Mouse (Mus musculus) myocyte (in vitro differentiated cells): ENCODE measurements around the gene Atoh8. TPM values are rescaled to one million over a fixed set of nuclear protein-coding genes. Genes with fewer than 3 reads are reported as not detected.

Source experiments
- H3K27me3 ChIP-seq: one replicate; pipeline ENCODE4 v1.6.1; 2011; ENCODE audit not compliant: control insufficient read depth, insufficient read depth, insufficient read length
- H3K36me3 ChIP-seq: one replicate; pipeline ENCODE4 v1.6.1; 2011; ENCODE audit not compliant: control insufficient read depth, insufficient read depth
- H3K4me2 ChIP-seq: one replicate; pipeline ENCODE4 v1.6.1; 2011; ENCODE audit warnings: low read depth, control low read depth
- H3K4me3 ChIP-seq: one replicate; pipeline ENCODE4 v1.5.1; 2011; ENCODE audit warnings: mild to moderate bottlenecking, control low read depth, moderate library complexity
- H3K79me2 ChIP-seq: one replicate; pipeline ENCODE4 v1.6.1; 2011; ENCODE audit not compliant: control insufficient read depth, insufficient read depth
- H3ac ChIP-seq: one replicate; pipeline ENCODE4 v1.6.1; 2011; ENCODE audit not compliant: control insufficient read depth, insufficient read length
- CEBPB ChIP-seq: IDR thresholded peaks from 2 replicates; pipeline ENCODE4 v1.6.1; 2011; ENCODE audit warnings: mild to moderate bottlenecking, moderate library complexity; ENCODE audit not compliant: poor library complexity, insufficient read depth, severe bottlenecking
- E2F4 ChIP-seq: IDR thresholded peaks from one replicate; pipeline ENCODE4 v1.6.1; 2011; ENCODE audit warnings: mild to moderate bottlenecking, control low read depth, moderate library complexity; ENCODE audit not compliant: insufficient read depth
- MAX ChIP-seq: IDR thresholded peaks from one replicate; pipeline ENCODE4 v1.6.1; 2011; ENCODE audit warnings: low read depth, mild to moderate bottlenecking, control low read depth
- MYOD1 ChIP-seq, 3 experiments: IDR thresholded peaks; one replicate each; pipeline ENCODE4 v1.6.1; 2011; ENCODE audit warnings: control low read depth in 2 of 3, low read depth in 2 of 3, mild to moderate bottlenecking in 2 of 3, moderate library complexity in 1 of 3; ENCODE audit not compliant: insufficient read length in 2 of 3, control insufficient read depth in 1 of 3
- MYOG ChIP-seq, 3 experiments: IDR thresholded peaks; one replicate each; pipeline ENCODE4 v1.6.1; 2011; ENCODE audit warnings: control low read depth in 2 of 3, low read depth in 2 of 3, mild to moderate bottlenecking in 2 of 3; ENCODE audit not compliant: insufficient read length in 2 of 3, control insufficient read depth in 1 of 3, insufficient read depth in 1 of 3
- POLR2A ChIP-seq: IDR thresholded peaks from one replicate; pipeline ENCODE4 v1.6.1; 2011; ENCODE audit warnings: low read depth, mild to moderate bottlenecking, control low read depth, moderate library complexity; ENCODE audit not compliant: insufficient read length
- POLR2AphosphoS2 ChIP-seq: IDR thresholded peaks from one replicate; pipeline ENCODE4 v1.6.1; 2011; ENCODE audit warnings: low read depth, control low read depth; ENCODE audit not compliant: insufficient read length
- REST ChIP-seq: IDR thresholded peaks from one replicate; pipeline ENCODE4 v1.6.1; 2011; ENCODE audit warnings: mild to moderate bottlenecking, control low read depth, moderate library complexity; ENCODE audit not compliant: insufficient read depth, insufficient read length
- SRF ChIP-seq: IDR thresholded peaks from one replicate; pipeline ENCODE4 v1.6.1; 2011; ENCODE audit warnings: low read depth; ENCODE audit not compliant: control insufficient read depth, insufficient read length
- TCF12 ChIP-seq: IDR thresholded peaks from one replicate; pipeline ENCODE4 v1.6.1; 2011; ENCODE audit warnings: mild to moderate bottlenecking, control low read depth; ENCODE audit not compliant: poor library complexity, insufficient read depth, severe bottlenecking
- TCF3 ChIP-seq: IDR thresholded peaks from one replicate; pipeline ENCODE4 v1.6.1; 2011; ENCODE audit warnings: low read depth, control low read depth; ENCODE audit not compliant: insufficient read length
- USF1 ChIP-seq: IDR thresholded peaks from one replicate; pipeline ENCODE4 v1.6.1; 2011; ENCODE audit warnings: low read depth, mild to moderate bottlenecking, control low read depth, moderate library complexity
- polyA plus RNA-seq: library from polyadenylated mRNA; unstranded; fragments of >200 nt; fragmentation: generic; extraction: Trizol; gene quantifications from one replicate; pipeline ENCODE4 v1.2.1, GENCODE M21; 2012; ENCODE audit warnings: missing spikeins

The Atoh8 gene
- polyA plus RNA-seq, 1 experiment, result 2.1 TPM

DNA sequence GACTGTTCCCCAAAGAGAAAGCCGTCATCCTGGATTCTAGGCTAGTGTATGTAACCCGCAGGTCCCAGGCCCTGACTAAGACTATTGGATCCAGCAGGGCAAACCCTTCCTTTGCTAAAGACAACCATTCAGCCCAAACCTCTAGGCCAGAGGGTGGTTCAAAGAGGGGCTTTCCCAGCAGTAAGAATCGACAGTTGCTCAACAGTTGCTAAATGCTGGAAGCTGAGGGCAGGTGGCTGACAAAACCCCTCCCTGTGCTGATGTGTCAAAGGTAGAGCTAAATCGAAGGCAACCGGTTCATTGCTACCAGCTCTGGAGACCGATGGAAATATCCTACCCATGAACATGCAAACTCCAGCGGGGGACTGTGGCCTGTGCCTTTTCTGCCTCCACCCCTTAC, 25.6 kb downstream of the Atoh8 start:
- H3K79me2 ChIP-seq, result no peaks in the 10 kb centered on the region
- no peaks in the 10 kb centered on the region for H3K27me3 ChIP-seq
- no peak overlapping the region for H3ac ChIP-seq
- H3K4me3 ChIP-seq, result no peak overlapping the region
- TF ChIP-seq POLR2A (no peak), TCF12 (no peak), E2F4 (no peak), SRF (no peak), MAX (no peak), USF1 (no peak), TCF3 (no peak), MYOG (IDR thresholded peaks at IDR 0.05; ENCODE audit: control insufficient read depth in 1 of 3, insufficient read depth in 1 of 3, insufficient read length in 2 of 3, low read depth in 2 of 3) (no peak), MYOD1 (IDR thresholded peaks at IDR 0.05; ENCODE audit: control insufficient read depth in 1 of 3, insufficient read length in 2 of 3, low read depth in 2 of 3) (no peak), REST (no peak), CEBPB (no peak), POLR2AphosphoS2 (no peak)
- H3K36me3 ChIP-seq, result no peaks in the 10 kb centered on the region
- H3K4me2 ChIP-seq, result no peak overlapping the region

DNA sequence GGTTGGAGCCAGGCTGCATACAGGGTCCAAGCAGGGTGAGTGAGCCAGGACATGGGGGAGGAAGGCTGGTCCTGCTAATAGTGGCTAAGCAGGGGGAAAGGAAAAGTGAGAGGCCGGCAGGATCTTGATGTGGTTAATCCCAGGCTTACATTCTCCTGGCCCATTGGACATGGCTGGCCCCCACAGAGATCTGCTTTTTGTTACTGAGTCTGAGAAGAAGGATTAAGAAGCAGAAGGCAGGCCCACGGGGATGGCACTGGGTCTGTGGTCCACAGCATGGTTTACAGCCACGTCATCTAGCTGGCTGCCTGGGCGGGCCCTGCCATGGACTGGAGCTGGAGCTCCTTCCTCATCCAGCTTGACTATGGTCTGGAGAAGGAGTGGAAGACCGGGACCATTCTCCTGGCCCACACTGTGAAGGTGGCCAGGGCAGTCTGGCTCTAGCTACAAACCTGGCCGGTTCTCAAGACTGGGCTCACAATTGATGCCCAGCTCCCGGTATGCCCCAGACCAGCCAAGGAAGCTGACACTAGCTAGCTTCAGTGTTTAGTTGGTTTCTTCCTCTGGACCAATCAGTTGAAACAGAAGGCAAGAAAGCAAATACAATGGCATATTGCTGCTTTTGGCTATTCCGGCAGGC, 26.9 kb downstream of the Atoh8 start:
- Histone ChIP-seq H3K36me3 (no peaks in the 10 kb centered on the region), H3ac (no peak overlapping the region), H3K4me2 (no peak overlapping the region), H3K4me3 (no peak overlapping the region), H3K79me2 (no peaks in the 10 kb centered on the region), H3K27me3 (no peaks in the 10 kb centered on the region)
- TF ChIP-seq MAX, result no peak
- TF ChIP-seq CEBPB, result no peak
- no peak for TF ChIP-seq POLR2AphosphoS2
- TF ChIP-seq REST, result no peak
- no peak for TF ChIP-seq POLR2A
- no peak for TF ChIP-seq MYOD1 (IDR thresholded peaks at IDR 0.05; ENCODE audit: control insufficient read depth in 1 of 3, insufficient read length in 2 of 3, low read depth in 2 of 3)
- TF ChIP-seq TCF3, result no peak
- TF ChIP-seq TCF12, result no peak
- TF ChIP-seq E2F4, result no peak
- TF ChIP-seq MYOG (IDR thresholded peaks at IDR 0.05; ENCODE audit: control insufficient read depth in 1 of 3, insufficient read depth in 1 of 3, insufficient read length in 2 of 3, low read depth in 2 of 3), result no peak

DNA sequence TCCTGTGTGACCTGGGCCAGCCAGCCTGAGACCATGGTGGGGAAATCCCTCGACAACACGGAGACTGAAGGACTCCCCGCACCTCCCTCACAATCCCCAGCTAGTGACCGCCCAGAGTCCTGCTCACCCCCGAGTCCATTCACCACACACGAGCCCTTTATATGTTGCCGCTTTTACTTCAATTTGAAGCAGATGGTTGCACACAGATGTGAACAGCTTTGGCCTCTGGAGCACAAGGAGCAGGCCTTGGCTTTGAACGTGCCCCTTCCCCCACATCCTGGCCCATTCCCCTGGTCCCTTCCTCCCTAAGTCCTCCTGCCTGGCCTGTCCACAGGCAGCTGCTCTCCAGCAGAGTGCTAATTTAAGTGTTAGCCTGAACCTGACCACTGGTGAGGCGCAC, 29.4 kb downstream of the Atoh8 start:
- Histone ChIP-seq H3ac (no peak overlapping the region), H3K4me3 (no peak overlapping the region), H3K4me2 (no peak overlapping the region), H3K36me3 (no peaks in the 10 kb centered on the region), H3K27me3 (no peaks in the 10 kb centered on the region), H3K79me2 (no peaks in the 10 kb centered on the region)
- TF ChIP-seq POLR2AphosphoS2 (no peak), TCF3 (no peak), E2F4 (no peak), MAX (no peak)

GRCm38 (mm10) chr6:72204858-72205257, 30.5 kb downstream of the Atoh8 start:
- Histone ChIP-seq H3K27me3 (no peaks in the 10 kb centered on the region), H3ac (no peak overlapping the region), H3K36me3 (no peaks in the 10 kb centered on the region), H3K4me3 (no peak overlapping the region), H3K79me2 (no peaks in the 10 kb centered on the region), H3K4me2 (no peak overlapping the region)
- no peak for TF ChIP-seq POLR2A
- no peak for TF ChIP-seq MYOG (IDR thresholded peaks at IDR 0.05; ENCODE audit: control insufficient read depth in 1 of 3, insufficient read depth in 1 of 3, insufficient read length in 2 of 3, low read depth in 2 of 3)
- TF ChIP-seq TCF12, result no peak
- no peak for TF ChIP-seq SRF
- TF ChIP-seq REST, result no peak
- no peak for TF ChIP-seq E2F4
- no peak for TF ChIP-seq TCF3
- TF ChIP-seq POLR2AphosphoS2, result no peak
- TF ChIP-seq MYOD1 (IDR thresholded peaks at IDR 0.05; ENCODE audit: control insufficient read depth in 1 of 3, insufficient read length in 2 of 3, low read depth in 2 of 3), result no peak
- TF ChIP-seq CEBPB, result no peak
- TF ChIP-seq MAX, result no peak
- no peak for TF ChIP-seq USF1

GRCm38 (mm10) chr6:72203279-72203678, 32.1 kb downstream of the Atoh8 start:
- H3K4me2 ChIP-seq, result no peak overlapping the region
- no peak overlapping the region for H3K4me3 ChIP-seq
- H3K27me3 ChIP-seq, result no peaks in the 10 kb centered on the region
- no peaks in the 10 kb centered on the region for H3K36me3 ChIP-seq
- H3ac ChIP-seq, result no peak overlapping the region
- no peaks in the 10 kb centered on the region for H3K79me2 ChIP-seq
- no peak for TF ChIP-seq CEBPB
- no peak for TF ChIP-seq TCF3
- TF ChIP-seq MAX, result no peak
- no peak for TF ChIP-seq POLR2AphosphoS2
- TF ChIP-seq REST, result no peak
- TF ChIP-seq TCF12, result no peak
- TF ChIP-seq POLR2A, result no peak
